Mouse (Mus musculus): ENCODE results near the gene Commd9. TPM values are rescaled to one million over a fixed set of nuclear protein-coding genes. Genes with fewer than 3 reads are reported as not detected.

Gene Commd9
- polyA plus RNA-seq, 1 experiment = 116 TPM

- Histone ChIP-seq H3K27ac (ENCODE audit: insufficient read depth, low read length) (no peak overlapping the region), H3K4me1 (ENCODE audit: control insufficient read depth, insufficient read depth, low read length) (no peaks in the 10 kb centered on the region), H3K27me3 (ENCODE audit: control insufficient read depth, insufficient read depth, low read length) (no peaks in the 10 kb centered on the region), H3K4me3 (replicated peaks; ENCODE audit: insufficient read depth, low read depth, low read length) (peak overlapping the region; percentile 29)
- peak; percentile 25 to 37 for DNase-seq
- TF ChIP-seq CTCF (IDR thresholded peaks at IDR 0.05; ENCODE audit: borderline replicate concordance, insufficient read depth, low read depth, low read length) (peak; percentile 44), POLR2A (IDR thresholded peaks at IDR 0.05; ENCODE audit: borderline replicate concordance, insufficient read depth, low read length) (no peak)
- 13% methylated on average over 14 of the region's 14 CpGs for WGBS
Measured at GRCm38 (mm10) chr2:101871179-101871578, 14.9 kb upstream of the Commd9 start.

GRCm38 (mm10) chr2:101881471-101882162 lies 4.4 kb upstream of the Commd9 start:
- H3K27ac ChIP-seq (ENCODE audit: insufficient read depth, low read length) = no peak overlapping the region; the same call in 1 of the 2 replicates
- TF ChIP-seq CTCF (IDR thresholded peaks at IDR 0.05; ENCODE audit: borderline replicate concordance, insufficient read depth, low read depth, low read length) (no peak), POLR2A (IDR thresholded peaks at IDR 0.05; ENCODE audit: borderline replicate concordance, insufficient read depth, low read length) (no peak)
- WGBS = 90% methylated on average over 9 of the region's 9 CpGs
- DNase-seq = no peak
- H3K27me3 ChIP-seq (ENCODE audit: control insufficient read depth, insufficient read depth, low read length) = no peaks in the 10 kb centered on the region
- no peak overlapping the region for H3K4me3 ChIP-seq (replicated peaks; ENCODE audit: insufficient read depth, low read depth, low read length)
- H3K4me1 ChIP-seq (ENCODE audit: control insufficient read depth, insufficient read depth, low read length) = no peaks in the 10 kb centered on the region

GRCm38 (mm10) chr2:101882998-101883397 lies 3.0 kb upstream of the Commd9 start, which contains the start of gene Prr5l:
Gene Prr5l, minus strand, starts transcription at chr2:101883027.
- Histone ChIP-seq H3K4me3 (replicated peaks; ENCODE audit: insufficient read depth, low read depth, low read length) (peak within 1 kb of the TSS; percentile 10), H3K27me3 (ENCODE audit: control insufficient read depth, insufficient read depth, low read length) (no peaks in the 10 kb centered on the region), H3K4me1 (ENCODE audit: control insufficient read depth, insufficient read depth, low read length) (peaks cover 4% of the 10 kb centered on the region; the same call in 1 of the 2 replicates), H3K27ac (ENCODE audit: insufficient read depth, low read length) (peak within 1 kb of the TSS; percentile 73)
- DNase-seq = no peak
- no peak for TF ChIP-seq POLR2A (IDR thresholded peaks at IDR 0.05; ENCODE audit: borderline replicate concordance, insufficient read depth, low read length)
- WGBS = 10% methylated on average over 3 of the region's 3 CpGs

GRCm38 (mm10) chr2:101884286-101884685 lies 1.8 kb upstream of the Commd9 start:
- H3K4me3 ChIP-seq (replicated peaks; ENCODE audit: insufficient read depth, low read depth, low read length) = no peak overlapping the region
- no peak for DNase-seq
- WGBS = 45% methylated on average over 2 of the region's 2 CpGs
- H3K27ac ChIP-seq (ENCODE audit: insufficient read depth, low read length) = no peak overlapping the region
- peaks cover 4% of the 10 kb centered on the region; the same call in 1 of the 2 replicates for H3K4me1 ChIP-seq (ENCODE audit: control insufficient read depth, insufficient read depth, low read length)
- TF ChIP-seq CTCF (IDR thresholded peaks at IDR 0.05; ENCODE audit: borderline replicate concordance, insufficient read depth, low read depth, low read length) = no peak
- no peak for TF ChIP-seq POLR2A (IDR thresholded peaks at IDR 0.05; ENCODE audit: borderline replicate concordance, insufficient read depth, low read length)
- H3K27me3 ChIP-seq (ENCODE audit: control insufficient read depth, insufficient read depth, low read length) = no peaks in the 10 kb centered on the region

GRCm38 (mm10) chr2:101888886-101889285 lies 2.8 kb downstream of the Commd9 start:
- no peak overlapping the region for H3K4me3 ChIP-seq (replicated peaks; ENCODE audit: insufficient read depth, low read depth, low read length)
- 92% methylated on average over 8 of the region's 8 CpGs for WGBS
- peaks cover 4% of the 10 kb centered on the region; the same call in 1 of the 2 replicates for H3K4me1 ChIP-seq (ENCODE audit: control insufficient read depth, insufficient read depth, low read length)
- TF ChIP-seq POLR2A (IDR thresholded peaks at IDR 0.05; ENCODE audit: borderline replicate concordance, insufficient read depth, low read length) (no peak), CTCF (IDR thresholded peaks at IDR 0.05; ENCODE audit: borderline replicate concordance, insufficient read depth, low read depth, low read length) (no peak)
- no peak overlapping the region for H3K27ac ChIP-seq (ENCODE audit: insufficient read depth, low read length)
- DNase-seq = no peak
- no peaks in the 10 kb centered on the region for H3K27me3 ChIP-seq (ENCODE audit: control insufficient read depth, insufficient read depth, low read length)

- H3K4me1 ChIP-seq (ENCODE audit: control insufficient read depth, insufficient read depth, low read length) = peaks cover 4% of the 10 kb centered on the region; the same call in 1 of the 2 replicates
- no peaks in the 10 kb centered on the region for H3K27me3 ChIP-seq (ENCODE audit: control insufficient read depth, insufficient read depth, low read length)
- no peak overlapping the region for H3K4me3 ChIP-seq (replicated peaks; ENCODE audit: insufficient read depth, low read depth, low read length)
- H3K27ac ChIP-seq (ENCODE audit: insufficient read depth, low read length) = no peak overlapping the region
- no peak for TF ChIP-seq POLR2A (IDR thresholded peaks at IDR 0.05; ENCODE audit: borderline replicate concordance, insufficient read depth, low read length)
- TF ChIP-seq CTCF (IDR thresholded peaks at IDR 0.05; ENCODE audit: borderline replicate concordance, insufficient read depth, low read depth, low read length) = no peak
- WGBS = 22% methylated on average over 7 of the region's 7 CpGs
- no peak for DNase-seq
Measured at GRCm38 (mm10) chr2:101891143-101891542, 5.1 kb downstream of the Commd9 start.

GRCm38 (mm10) chr2:101894126-101894525 lies 8.1 kb downstream of the Commd9 start:
- Histone ChIP-seq H3K27ac (ENCODE audit: insufficient read depth, low read length) (no peak overlapping the region), H3K27me3 (ENCODE audit: control insufficient read depth, insufficient read depth, low read length) (no peaks in the 10 kb centered on the region), H3K4me1 (ENCODE audit: control insufficient read depth, insufficient read depth, low read length) (no peaks in the 10 kb centered on the region), H3K4me3 (replicated peaks; ENCODE audit: insufficient read depth, low read depth, low read length) (no peak overlapping the region)
- DNase-seq = no peak
- TF ChIP-seq CTCF (IDR thresholded peaks at IDR 0.05; ENCODE audit: borderline replicate concordance, insufficient read depth, low read depth, low read length) (no peak), POLR2A (IDR thresholded peaks at IDR 0.05; ENCODE audit: borderline replicate concordance, insufficient read depth, low read length) (no peak)
- 96% methylated on average over 3 of the region's 3 CpGs for WGBS
